Mouse (Mus musculus): ENCODE data around the gene Hectd4.
"Not testable (repeated sequence)": the region's sequence is repeated elsewhere in the genome, so short reads cannot be mapped to it uniquely, and the experiment has no call there.

Gene Hectd4

GRCm38 (mm10) chr5:121287213-121287612, 67.2 kb downstream of the Hectd4 start:
- DNase-seq (ENCODE audit: low spot score): no peak

GRCm38 (mm10) chr5:121290289-121290688, 70.3 kb downstream of the Hectd4 start:
- DNase-seq (ENCODE audit: low spot score): no peak

GRCm38 (mm10) chr5:121292309-121293165, 72.5 kb downstream of the Hectd4 start:
- DNase-seq (ENCODE audit: low spot score): no peak

DNA sequence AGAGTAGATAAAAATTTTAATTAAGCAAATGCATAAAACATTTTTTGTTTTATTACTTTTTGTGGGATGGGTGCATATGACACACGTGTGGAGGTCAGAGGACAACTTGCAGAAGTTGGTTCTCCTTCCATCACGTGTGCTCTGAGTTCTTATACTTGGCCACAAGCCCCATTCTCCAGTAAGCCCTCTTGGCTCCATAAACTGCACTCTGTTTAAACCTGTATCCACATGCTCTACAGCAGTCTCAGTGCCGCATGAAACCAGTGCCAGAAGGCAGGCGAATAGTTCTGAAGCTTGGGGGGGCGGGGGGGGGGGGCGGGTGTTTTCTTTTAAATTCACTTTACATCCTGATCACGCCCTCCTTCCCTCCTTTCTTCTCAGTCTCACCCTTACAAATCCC, 85.0 kb downstream of the Hectd4 start:
- no peak for DNase-seq (ENCODE audit: low spot score)

- no peak for DNase-seq (ENCODE audit: low spot score)
These were observed 87.6 kb downstream of the Hectd4 start for GRCm38 (mm10) chr5:121307620-121308019.

DNA sequence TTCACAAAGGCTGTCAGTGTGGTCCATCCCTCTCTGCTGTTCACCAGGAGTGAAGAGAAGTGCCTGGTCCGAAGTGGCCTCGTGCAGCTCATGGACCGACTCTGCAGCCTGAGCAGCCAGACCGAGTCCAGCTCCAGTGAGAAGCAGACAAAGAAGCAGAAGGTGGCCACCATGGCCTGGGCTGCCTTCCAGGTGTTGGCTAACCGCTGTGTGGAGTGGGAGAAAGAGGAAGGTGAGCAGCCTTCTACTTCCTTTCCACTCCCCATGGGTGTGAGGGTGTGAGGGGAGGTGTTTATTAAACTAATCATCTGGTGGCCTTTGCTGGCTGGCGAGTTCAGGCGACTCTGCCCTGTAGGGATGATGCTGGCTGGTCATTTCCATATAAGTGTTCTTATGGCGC, 91.6 kb downstream of the Hectd4 start:
- DNase-seq (ENCODE audit: low spot score): no peak

GRCm38 (mm10) chr5:121313764-121314474, 93.9 kb downstream of the Hectd4 start:
- DNase-seq (ENCODE audit: low spot score): no peak

- DNase-seq (ENCODE audit: low spot score): no peak
These were observed 106.2 kb downstream of the Hectd4 start for GRCm38 (mm10) chr5:121326079-121326805.

DNA sequence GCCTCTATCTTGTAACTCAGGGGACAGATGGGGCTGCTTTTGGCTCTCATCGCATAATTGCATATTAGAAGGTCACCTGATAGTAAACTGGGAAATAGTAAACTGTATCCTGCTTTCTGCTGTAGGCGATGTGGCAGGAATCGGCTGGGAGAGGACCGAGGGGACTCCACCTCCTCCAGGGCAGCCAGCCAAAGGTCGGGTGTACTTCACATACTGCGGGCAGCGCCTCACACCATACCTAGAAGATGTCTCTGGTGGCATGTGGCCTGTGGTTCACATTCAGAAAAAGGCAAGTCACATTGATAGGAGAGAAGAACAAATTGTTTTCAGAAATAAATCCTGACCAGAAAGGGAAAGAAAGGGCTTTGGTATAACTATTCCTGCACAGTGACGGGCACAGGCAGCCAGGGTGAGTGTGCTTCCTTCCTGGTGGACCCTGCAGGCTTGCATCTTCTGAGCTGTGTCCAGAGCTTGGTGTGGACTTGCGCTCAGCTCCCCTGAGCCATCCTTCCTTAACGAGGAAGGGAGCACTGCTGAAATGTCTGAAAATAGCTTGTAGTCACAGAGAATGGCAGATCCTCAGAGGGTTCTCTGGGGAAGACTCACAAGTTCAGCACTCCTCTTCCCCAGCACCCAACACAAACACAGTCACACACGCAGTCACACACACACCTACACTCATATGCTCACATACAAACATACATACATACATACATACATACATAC, 109.5 kb downstream of the Hectd4 start:
- DNase-seq (ENCODE audit: low spot score): no peak

DNA sequence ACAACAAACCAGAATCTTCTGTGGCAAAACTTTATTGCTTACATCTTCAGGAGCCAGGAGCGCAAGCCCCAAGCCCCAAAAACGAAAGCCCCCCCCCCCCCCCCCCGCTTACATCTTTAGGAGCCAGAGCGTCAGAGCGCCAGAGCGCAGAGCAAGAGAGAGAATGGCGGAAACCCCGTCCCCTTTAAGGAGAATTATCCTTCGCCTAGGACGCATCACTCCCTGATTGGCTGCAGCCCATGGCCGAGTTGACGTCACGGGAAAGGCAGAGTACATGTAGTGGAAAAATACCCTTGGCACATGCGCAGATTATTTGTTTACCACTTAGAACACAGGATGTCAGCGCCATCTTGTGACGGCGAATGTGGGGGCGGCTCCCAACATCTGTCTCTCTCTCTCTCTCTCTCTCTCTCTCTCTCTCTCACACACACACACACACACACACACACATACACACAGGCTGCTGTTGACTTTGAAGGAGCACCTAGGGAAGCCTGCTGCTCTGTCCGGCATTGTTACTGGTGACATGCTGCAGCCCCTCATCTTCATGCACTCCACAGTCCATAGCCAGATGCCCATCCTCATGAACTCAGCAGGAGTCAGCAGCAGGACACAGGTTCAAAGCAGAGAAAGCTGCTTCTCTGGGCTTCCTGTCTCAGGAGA, 110.3 kb downstream of the Hectd4 start:
- not testable (repeated sequence) for DNase-seq (ENCODE audit: low spot score)

GRCm38 (mm10) chr5:121331731-121332130, 111.7 kb downstream of the Hectd4 start:
- no peak for DNase-seq (ENCODE audit: low spot score)

GRCm38 (mm10) chr5:121333976-121334375, 114.0 kb downstream of the Hectd4 start:
- DNase-seq (ENCODE audit: low spot score): no peak

DNA sequence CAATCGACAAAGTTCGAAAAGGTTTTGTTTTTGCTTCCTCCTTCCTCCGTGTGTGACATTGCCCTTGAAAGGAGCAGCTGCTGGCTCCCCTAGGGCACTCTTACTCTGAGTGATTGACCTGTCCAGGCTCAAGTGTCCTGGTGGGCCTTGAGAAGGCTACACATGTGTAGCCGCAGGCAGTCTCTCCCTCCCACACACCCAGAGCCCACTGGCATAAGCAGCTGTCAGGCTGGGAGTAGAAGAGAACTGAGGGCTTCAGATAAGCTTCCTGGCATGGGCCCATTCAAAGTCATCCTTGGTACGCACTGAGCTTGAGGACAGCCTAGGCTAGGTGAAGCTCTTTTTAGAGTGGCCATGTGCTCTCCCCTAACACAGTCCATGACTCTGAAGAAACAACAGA, 114.4 kb downstream of the Hectd4 start:
- DNase-seq (ENCODE audit: low spot score): no peak

DNA sequence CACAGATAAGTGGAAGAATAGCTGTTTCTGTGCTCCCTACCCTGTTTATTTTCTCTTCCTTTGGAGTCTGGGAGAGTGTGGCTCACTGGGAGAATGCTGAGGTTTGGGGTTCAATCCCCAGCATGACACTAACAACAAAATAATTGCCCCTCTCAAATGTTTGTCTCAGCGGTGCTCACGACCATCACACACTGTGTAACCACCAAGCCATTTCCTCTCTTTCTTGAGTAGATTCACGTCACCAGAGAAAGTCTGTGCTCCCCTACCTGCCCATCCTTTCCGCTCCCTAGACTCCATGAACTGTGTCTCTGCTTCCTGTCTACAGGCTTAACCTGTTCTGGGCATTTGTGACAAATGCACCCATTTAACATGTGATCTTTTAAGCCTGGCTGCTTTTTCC, 115.4 kb downstream of the Hectd4 start:
- no peak for DNase-seq (ENCODE audit: low spot score)

GRCm38 (mm10) chr5:121336009-121336408, 116.0 kb downstream of the Hectd4 start:
- DNase-seq (ENCODE audit: low spot score): no peak

DNA sequence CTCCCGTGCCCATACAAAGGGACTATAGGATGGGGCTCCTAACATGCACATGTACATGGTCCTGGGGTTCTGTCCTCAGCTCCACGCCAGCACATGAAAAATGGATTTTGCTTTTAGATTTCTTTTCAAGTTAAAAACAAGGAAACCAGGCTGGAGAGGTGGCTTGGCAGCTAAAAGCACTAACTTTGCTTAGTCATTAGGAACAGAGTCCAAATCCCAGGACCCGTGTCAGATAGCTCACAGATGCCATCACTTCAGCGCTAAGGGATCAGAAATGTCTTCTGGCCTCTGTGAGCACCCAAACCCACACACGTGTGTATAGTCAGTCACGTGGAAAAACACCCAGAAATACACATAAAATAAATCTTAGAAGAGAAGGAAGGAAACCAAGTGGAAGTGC, 116.8 kb downstream of the Hectd4 start:
- DNase-seq (ENCODE audit: low spot score): no peak

DNA sequence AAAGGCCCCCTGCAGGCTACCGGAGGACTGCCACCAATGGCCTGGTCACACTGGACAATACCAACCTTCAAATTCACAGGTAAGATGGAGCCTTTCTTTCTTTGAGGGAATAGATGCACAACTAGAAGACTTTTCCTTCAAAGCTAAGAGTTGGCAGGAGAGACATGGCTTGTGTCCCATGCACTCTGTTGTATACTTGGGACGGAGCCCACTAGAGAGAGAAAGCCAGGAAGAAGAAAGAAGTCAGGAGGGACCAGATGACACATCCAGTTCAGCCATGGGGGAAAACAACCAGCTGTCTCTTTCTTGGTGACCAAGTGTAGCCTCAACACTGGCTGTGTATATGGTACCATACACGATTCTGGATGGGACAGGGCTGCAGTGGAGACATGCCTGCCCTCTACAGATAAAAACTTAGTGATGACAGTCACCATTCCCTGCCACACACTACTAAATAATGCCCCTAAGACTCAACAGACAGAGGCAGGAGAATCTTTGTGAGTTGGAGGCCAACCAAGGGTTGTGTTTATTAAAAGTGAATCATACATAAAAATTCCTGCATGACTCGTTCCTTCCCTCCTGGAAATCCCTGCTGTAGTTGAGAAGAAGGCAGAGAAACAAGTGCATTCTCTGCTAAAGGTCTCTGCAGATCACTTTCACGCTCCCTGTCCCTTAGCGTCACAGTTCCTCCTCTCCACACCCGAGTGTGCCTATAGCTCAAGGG, 119.7 kb downstream of the Hectd4 start:
- no peak for DNase-seq (ENCODE audit: low spot score)

DNA sequence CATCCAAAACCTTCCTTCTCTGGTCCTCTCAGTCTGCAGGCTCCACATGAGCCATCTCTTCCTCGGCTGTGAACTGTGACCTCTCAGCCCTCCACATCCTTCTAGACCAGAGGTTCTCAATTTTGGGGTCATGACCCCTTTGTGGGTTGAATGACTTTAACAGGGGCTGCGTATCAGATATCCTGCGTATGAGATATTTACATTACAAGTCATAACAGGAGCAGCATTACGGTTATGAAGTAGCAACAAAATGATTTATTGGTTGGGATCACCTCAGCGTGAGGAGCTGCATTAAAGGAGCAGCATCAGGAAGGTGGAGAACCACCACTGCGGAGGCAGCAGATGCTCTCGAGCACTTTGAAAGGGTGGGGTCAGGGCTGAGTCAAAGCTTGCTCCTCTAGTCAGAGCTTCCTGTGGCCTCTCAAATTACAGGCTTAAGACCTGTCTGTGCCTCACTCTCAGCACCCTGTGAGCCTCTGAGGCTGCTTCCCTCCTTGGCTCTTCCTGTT, 121.0 kb downstream of the Hectd4 start:
- DNase-seq (ENCODE audit: low spot score): no peak

- DNase-seq (ENCODE audit: low spot score): no peak
These were observed 122.5 kb downstream of the Hectd4 start for GRCm38 (mm10) chr5:121342490-121342889.

GRCm38 (mm10) chr5:121343997-121344396, 124.0 kb downstream of the Hectd4 start:
- no peak for DNase-seq (ENCODE audit: low spot score)

DNA sequence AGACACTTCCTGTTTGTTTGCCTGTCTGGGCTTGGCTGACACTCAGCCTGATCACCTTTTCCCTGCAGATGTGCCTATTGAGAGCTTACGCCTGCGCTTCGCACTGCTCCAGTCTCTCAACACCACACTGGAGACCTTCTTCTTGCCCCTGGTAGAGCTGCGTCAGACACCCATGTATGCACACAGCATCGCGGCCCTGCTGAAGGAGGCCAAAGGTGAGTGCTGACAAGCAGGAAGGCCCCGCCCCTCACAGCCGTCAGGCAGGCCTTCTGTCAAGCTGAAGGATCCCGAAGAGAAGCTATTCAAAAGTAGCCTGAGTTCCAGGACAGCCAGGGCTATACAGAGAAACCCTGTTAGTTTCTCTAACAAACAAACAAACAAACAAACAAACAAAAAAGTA, 139.2 kb downstream of the Hectd4 start:
- DNase-seq (ENCODE audit: low spot score): no peak

Data from ovary, postnatal 10 days (tissue).